Mouse (Mus musculus) limb, embryonic 15.5 days (tissue): ENCODE measurements at regions not wholly inside any gene's neighbourhood (a gene's known extent, or its start where the extent isn't known, plus 50 kb on each side); places are given as distances from the start of the nearest gene placed in this dataset.
"Not testable (repeated sequence)": the region's sequence is repeated elsewhere in the genome, so short reads cannot be mapped to it uniquely, and the experiment has no call there.

Experiments
- ATAC-seq: fragments of 200-750 bp; cut with Nextera tagmentation; 2 replicates; pipeline ENCODE4 v1.8.0; 2017; ENCODE audit warnings: low read depth, moderate TSS enrichment; ENCODE audit not compliant: insufficient number of reproducible peaks, low FRiP score, low TSS enrichment
- H3K27ac ChIP-seq: fragments of 300-500 bp; sonication (generic); 2 replicates; pipeline ENCODE4 v1.5.1; 2015; ENCODE audit warnings: moderate library complexity, mild to moderate bottlenecking, inconsistent platforms
- H3K27me3 ChIP-seq: fragments of 300-500 bp; sonication (generic); 2 replicates; pipeline ENCODE4 v1.6.1; 2015; ENCODE audit warnings: inconsistent platforms
- H3K36me3 ChIP-seq: fragments of 300-500 bp; sonication (generic); 2 replicates; pipeline ENCODE4 v1.6.1; 2015; ENCODE audit warnings: inconsistent platforms
- H3K4me1 ChIP-seq: fragments of 300-500 bp; sonication (generic); 2 replicates; pipeline ENCODE4 v1.6.1; 2015; ENCODE audit warnings: inconsistent platforms
- H3K4me2 ChIP-seq: fragments of 300-500 bp; sonication (generic); 2 replicates; pipeline ENCODE4 v1.6.1; 2015; ENCODE audit warnings: mild to moderate bottlenecking, inconsistent platforms
- H3K4me3 ChIP-seq: fragments of 300-500 bp; sonication (generic); 2 replicates; pipeline ENCODE4 v1.5.1; 2015; ENCODE audit warnings: mild to moderate bottlenecking, inconsistent platforms
- H3K9ac ChIP-seq: fragments of 300-500 bp; sonication (generic); 2 replicates; pipeline ENCODE4 v1.6.1; 2015; ENCODE audit warnings: inconsistent platforms
- H3K9me3 ChIP-seq: fragments of 300-500 bp; sonication (generic); 2 replicates; pipeline ENCODE4 v1.6.1; 2016; ENCODE audit warnings: inconsistent platforms
- WGBS: fragments of 180-500 bp; shearing (Covaris S2); methylation state at CpG from one replicate; pipeline ENCODE4 v1.1.7; 2015; 5-methylcytosine and 5-hydroxymethylcytosine counted together

DNA sequence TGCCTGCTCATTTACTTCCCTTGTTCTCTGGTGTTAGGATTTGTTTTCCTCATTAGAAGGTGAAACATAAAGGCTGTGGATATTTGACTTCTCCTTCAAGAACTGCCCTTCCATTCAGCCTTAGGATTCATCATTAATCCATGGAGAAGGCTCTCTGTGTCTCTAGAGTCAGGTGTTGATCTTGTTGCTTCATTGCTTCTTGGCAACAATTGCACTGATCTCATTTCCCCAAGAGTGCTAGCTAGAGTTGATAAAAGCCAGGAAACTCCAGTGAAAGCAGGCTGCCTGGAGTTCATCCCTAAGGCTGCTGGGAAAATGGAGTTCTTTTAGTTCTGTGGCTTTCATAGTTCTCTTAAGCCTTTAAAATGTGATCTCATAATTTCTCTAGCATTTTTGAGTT, 441.8 kb downstream of the Cylc2 start:
- ATAC-seq, result no peak
- H3K4me1 ChIP-seq, result no peaks in the 10 kb centered on the region
- no peaks in the 10 kb centered on the region for H3K9me3 ChIP-seq
- H3K4me2 ChIP-seq, result no peak overlapping the region
- H3K9ac ChIP-seq, result no peak overlapping the region
- no peaks in the 10 kb centered on the region for H3K27me3 ChIP-seq
- H3K4me3 ChIP-seq, result no peak overlapping the region
- no peak overlapping the region for H3K27ac ChIP-seq
- H3K36me3 ChIP-seq, result no peaks in the 10 kb centered on the region

DNA sequence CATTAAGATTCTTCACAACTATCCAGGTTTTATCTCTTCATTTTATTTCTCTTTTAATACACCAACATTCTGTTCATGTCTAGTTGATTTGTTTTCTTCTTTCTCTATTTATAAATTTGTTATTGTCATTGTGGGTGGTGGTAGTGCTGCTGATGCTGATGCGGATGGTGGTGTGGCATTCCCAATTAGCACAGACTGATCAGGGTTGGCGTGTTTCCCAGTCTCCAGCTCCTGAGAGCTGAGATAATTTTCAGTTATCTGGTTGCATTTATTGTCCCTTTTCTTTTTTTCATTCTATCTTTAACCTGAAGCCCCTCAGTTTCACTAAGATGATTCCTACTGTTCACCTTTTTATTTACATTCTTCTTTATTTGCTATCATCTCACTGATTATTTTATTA, 455.0 kb downstream of the Cylc2 start:
- WGBS, result 87% methylated on average over 2 of the region's 2 CpGs
- no peak for ATAC-seq
- no peaks in the 10 kb centered on the region for H3K36me3 ChIP-seq

DNA sequence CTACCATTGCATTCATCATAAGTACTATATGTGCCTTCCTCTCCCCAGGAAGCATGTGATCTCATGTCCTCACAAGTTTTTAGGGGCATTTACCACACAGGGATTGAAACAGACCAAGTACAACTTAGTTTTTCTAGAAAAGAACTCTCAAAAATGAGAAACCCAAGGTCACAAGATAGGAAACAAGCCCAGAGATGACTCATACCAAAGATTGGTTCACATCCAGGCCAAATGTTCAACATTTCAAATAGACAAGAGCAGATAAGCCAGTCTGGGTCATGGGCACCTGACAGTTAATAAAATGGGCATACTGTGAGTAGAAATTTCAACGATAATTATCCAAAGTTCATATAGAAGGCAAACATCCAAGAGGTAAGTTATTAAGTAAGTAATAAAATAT, 457.9 kb downstream of the Cylc2 start:
- Histone ChIP-seq H3K27ac (no peak overlapping the region), H3K36me3 (no peaks in the 10 kb centered on the region), H3K4me1 (no peaks in the 10 kb centered on the region), H3K27me3 (no peaks in the 10 kb centered on the region), H3K4me2 (no peak overlapping the region), H3K9ac (no peak overlapping the region), H3K9me3 (no peaks in the 10 kb centered on the region), H3K4me3 (no peak overlapping the region)
- no peak for ATAC-seq
- 87% methylated on average over 1 of the region's 1 CpGs for WGBS

More for the DNA sequence above, 455.0 kb downstream of the Cylc2 start:
- H3K4me3 ChIP-seq, result no peak overlapping the region
- H3K4me1 ChIP-seq, result no peaks in the 10 kb centered on the region
- H3K27ac ChIP-seq, result no peak overlapping the region
- no peak overlapping the region for H3K4me2 ChIP-seq
- H3K27me3 ChIP-seq, result no peaks in the 10 kb centered on the region
- no peaks in the 10 kb centered on the region for H3K9me3 ChIP-seq
- H3K9ac ChIP-seq, result no peak overlapping the region

- no peak for ATAC-seq
- Histone ChIP-seq H3K27ac (no peak overlapping the region), H3K9me3 (no peaks in the 10 kb centered on the region), H3K4me3 (no peak overlapping the region), H3K36me3 (no peaks in the 10 kb centered on the region), H3K4me2 (no peak overlapping the region), H3K4me1 (no peaks in the 10 kb centered on the region), H3K9ac (no peak overlapping the region), H3K27me3 (no peaks in the 10 kb centered on the region)
- WGBS, result 60% methylated on average over 2 of the region's 2 CpGs
These were observed 462.6 kb downstream of the Cylc2 start for GRCm38 (mm10) chr4:51679097-51679496.

GRCm38 (mm10) chr4:51683345-51683744, 466.9 kb downstream of the Cylc2 start:
- not testable (repeated sequence) for H3K9me3 ChIP-seq, H3K4me3 ChIP-seq, H3K27ac ChIP-seq, H3K9ac ChIP-seq, H3K36me3 ChIP-seq, H3K4me2 ChIP-seq, H3K4me1 ChIP-seq, H3K27me3 ChIP-seq, ATAC-seq

DNA sequence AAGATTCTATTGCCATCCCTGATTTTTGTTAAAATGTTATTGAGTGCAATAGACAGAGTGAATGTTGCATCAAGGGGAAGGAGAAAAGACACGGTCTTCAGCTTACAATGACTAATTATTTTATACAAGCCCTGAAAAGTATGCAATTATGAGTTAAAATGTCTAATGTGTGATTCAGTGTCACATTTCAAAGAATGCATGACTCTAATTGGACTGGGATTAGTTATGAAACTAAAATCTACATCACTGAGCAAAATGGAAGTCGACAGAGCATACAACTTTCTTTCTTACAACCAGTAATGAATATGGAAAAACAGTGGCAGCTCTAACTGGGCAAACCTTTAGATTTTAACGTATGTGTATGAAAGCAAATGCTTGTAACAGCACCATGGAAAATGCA, 470.2 kb downstream of the Cylc2 start:
- Histone ChIP-seq H3K4me2 (no peak overlapping the region), H3K4me3 (no peak overlapping the region), H3K4me1 (no peaks in the 10 kb centered on the region), H3K9me3 (no peaks in the 10 kb centered on the region), H3K36me3 (no peaks in the 10 kb centered on the region), H3K27me3 (no peaks in the 10 kb centered on the region), H3K27ac (no peak overlapping the region), H3K9ac (no peak overlapping the region)
- no peak for ATAC-seq
- WGBS, result 66% methylated on average over 3 of the region's 3 CpGs
